Mouse (Mus musculus) heart, embryonic 11.5 days (tissue): ENCODE measurements around the gene Purb. TPM values are rescaled to one million over a fixed set of nuclear protein-coding genes. Genes with fewer than 3 reads are reported as not detected.
A peak's percentile ranks its signal among the peaks of the same experiment; 100 is the strongest.
"Not testable (repeated sequence)": the region's sequence is repeated elsewhere in the genome, so short reads cannot be mapped to it uniquely, and the experiment has no call there.

ENCODE experiments used
- ATAC-seq: fragments of 200-750 bp; cut with Nextera tagmentation; replicated peaks from 2 replicates; pipeline ENCODE4 v1.8.0; 2017; ENCODE audit warnings: moderate library complexity; ENCODE audit not compliant: insufficient number of reproducible peaks, low FRiP score, low TSS enrichment
- H3K27ac ChIP-seq: fragments of 300-500 bp; sonication (generic); 2 replicates; pipeline ENCODE4 v1.5.1; 2014; ENCODE audit warnings: mild to moderate bottlenecking, low read depth, low read length
- H3K27me3 ChIP-seq: fragments of 300-500 bp; sonication (generic); 2 replicates; pipeline ENCODE4 v1.6.1; 2014; ENCODE audit warnings: mild to moderate bottlenecking, low read length, mixed read lengths; ENCODE audit not compliant: control insufficient read depth, insufficient read depth
- H3K36me3 ChIP-seq: fragments of 300-500 bp; sonication (generic); 2 replicates; pipeline ENCODE4 v1.6.1; 2014; ENCODE audit warnings: mild to moderate bottlenecking, low read length, moderate library complexity, mixed read lengths; ENCODE audit not compliant: control insufficient read depth, insufficient read depth
- H3K4me1 ChIP-seq: fragments of 300-500 bp; sonication (generic); 2 replicates; pipeline ENCODE4 v1.6.1; 2014; ENCODE audit warnings: low read length; ENCODE audit not compliant: control insufficient read depth, insufficient read depth
- H3K4me2 ChIP-seq: fragments of 300-500 bp; sonication (generic); 2 replicates; pipeline ENCODE4 v1.6.1; 2014; ENCODE audit warnings: mild to moderate bottlenecking, moderate library complexity
- H3K4me3 ChIP-seq: fragments of 300-500 bp; sonication (generic); 2 replicates; pipeline ENCODE4 v1.5.1; 2014; ENCODE audit warnings: low read depth, low read length
- H3K9ac ChIP-seq: fragments of 300-500 bp; sonication (generic); 2 replicates; pipeline ENCODE4 v1.6.1; 2014; ENCODE audit warnings: mild to moderate bottlenecking, low read depth, low read length, moderate library complexity
- H3K9me3 ChIP-seq: fragments of 300-500 bp; sonication (generic); replicated peaks from 2 replicates; pipeline ENCODE4 v1.6.1; 2016; ENCODE audit warnings: low read length; ENCODE audit not compliant: control insufficient read depth
- WGBS: fragments of 180-500 bp; shearing (Covaris S2); extraction: QIAGEN DNeasy Blood & Tissue Kit; methylation state at CpG from one replicate; pipeline ENCODE4 v1.1.7; 2014; ENCODE audit not compliant: insufficient replicate concordance; 5-methylcytosine and 5-hydroxymethylcytosine counted together
- polyA plus RNA-seq: library from polyadenylated mRNA; unstranded; fragments of >200 nt; fragmentation: Nextera tagmentation; extraction: Ambion mirVana; gene quantifications from 2 replicates; pipeline ENCODE4 v1.2.1, GENCODE M21; 2014

The Purb gene
- polyA plus RNA-seq, 1 experiment from 2014 or later: 25.5 TPM

DNA sequence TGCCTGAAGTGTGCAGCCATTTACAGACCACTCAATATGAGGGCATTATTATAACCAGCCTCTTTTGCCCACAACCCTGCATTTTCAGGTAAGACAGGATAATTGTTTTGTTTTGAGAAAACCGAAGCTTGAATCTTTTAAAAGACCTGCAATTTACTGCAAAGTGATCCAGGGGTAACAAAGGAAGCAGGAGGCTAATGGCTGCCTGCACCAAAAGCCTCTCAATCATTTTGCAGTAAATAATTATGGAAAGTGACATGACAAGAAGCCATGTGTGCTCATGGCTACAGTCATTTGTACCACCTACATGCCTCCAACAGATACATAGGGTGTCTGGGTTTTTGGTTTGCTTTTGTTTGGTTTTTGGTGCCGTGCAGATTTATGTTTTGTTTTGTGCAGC lies 4.7 kb downstream of the Purb start:
- ATAC-seq: no peak
- Histone ChIP-seq H3K9me3 (no peaks in the 10 kb centered on the region), H3K9ac (peak overlapping the region; percentile 60), H3K27ac (peak overlapping the region; percentile 62), H3K4me1 (peaks cover 22% of the 10 kb centered on the region), H3K36me3 (peaks cover 7% of the 10 kb centered on the region; the same call in 1 of the 2 replicates), H3K4me3 (peak overlapping the region; percentile 56), H3K4me2 (peak overlapping the region; percentile 84), H3K27me3 (no peaks in the 10 kb centered on the region)
- 69% methylated on average over 2 of the region's 2 CpGs for WGBS

DNA sequence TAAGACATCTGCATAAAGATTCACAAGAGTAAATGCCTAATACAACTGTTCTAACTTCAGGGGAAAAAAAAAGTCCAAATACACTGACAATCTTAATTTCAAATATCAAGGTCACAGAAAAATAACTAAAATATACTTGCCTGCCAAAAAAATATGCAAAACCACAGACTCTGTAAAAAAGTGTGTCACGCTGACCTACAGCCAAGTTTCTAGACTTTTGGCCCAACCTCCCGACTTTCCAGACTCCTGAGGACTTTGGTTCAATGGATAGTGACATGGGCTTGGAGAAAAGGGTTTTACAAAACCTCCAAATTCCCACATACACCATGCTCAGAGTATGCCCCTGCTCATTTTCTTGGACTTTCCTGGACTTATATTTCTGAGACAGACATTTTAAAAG lies 7.2 kb downstream of the Purb start:
- 87% methylated on average over 2 of the region's 2 CpGs for WGBS
- Histone ChIP-seq H3K4me1 (peaks cover 14% of the 10 kb centered on the region), H3K27me3 (no peaks in the 10 kb centered on the region), H3K9ac (no peak overlapping the region), H3K4me3 (no peak overlapping the region), H3K36me3 (peaks cover 11% of the 10 kb centered on the region; the same call in 1 of the 2 replicates), H3K27ac (no peak overlapping the region), H3K9me3 (no peaks in the 10 kb centered on the region), H3K4me2 (no peak overlapping the region)
- ATAC-seq: no peak

DNA sequence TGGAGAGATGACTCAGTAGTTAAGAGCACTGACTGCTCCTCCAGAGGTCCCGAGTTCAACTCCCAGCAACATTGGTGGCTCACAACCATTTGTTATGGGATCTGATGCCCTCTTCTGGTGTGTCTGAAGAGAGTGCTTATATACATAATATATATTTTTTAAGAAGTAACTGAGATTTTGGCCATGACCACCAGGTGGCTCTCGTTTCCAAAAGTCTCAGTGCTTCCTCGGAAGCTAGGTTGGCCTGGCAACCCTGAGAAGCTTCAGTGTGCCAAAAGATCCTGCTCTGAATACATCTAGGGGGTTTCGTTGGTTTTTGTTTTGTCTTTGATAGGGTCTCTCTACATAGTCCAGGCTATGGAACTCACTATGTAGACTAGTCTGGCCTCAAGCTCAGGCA lies 10.6 kb downstream of the Purb start:
- Histone ChIP-seq H3K36me3 (peaks cover 11% of the 10 kb centered on the region; the same call in 1 of the 2 replicates), H3K4me1 (peaks cover 4% of the 10 kb centered on the region; the same call in 1 of the 2 replicates), H3K4me3 (no peak overlapping the region), H3K9me3 (no peaks in the 10 kb centered on the region), H3K4me2 (no peak overlapping the region), H3K9ac (no peak overlapping the region), H3K27me3 (no peaks in the 10 kb centered on the region), H3K27ac (no peak overlapping the region)
- ATAC-seq: no peak
- 24% methylated on average over 4 of the region's 4 CpGs for WGBS

DNA sequence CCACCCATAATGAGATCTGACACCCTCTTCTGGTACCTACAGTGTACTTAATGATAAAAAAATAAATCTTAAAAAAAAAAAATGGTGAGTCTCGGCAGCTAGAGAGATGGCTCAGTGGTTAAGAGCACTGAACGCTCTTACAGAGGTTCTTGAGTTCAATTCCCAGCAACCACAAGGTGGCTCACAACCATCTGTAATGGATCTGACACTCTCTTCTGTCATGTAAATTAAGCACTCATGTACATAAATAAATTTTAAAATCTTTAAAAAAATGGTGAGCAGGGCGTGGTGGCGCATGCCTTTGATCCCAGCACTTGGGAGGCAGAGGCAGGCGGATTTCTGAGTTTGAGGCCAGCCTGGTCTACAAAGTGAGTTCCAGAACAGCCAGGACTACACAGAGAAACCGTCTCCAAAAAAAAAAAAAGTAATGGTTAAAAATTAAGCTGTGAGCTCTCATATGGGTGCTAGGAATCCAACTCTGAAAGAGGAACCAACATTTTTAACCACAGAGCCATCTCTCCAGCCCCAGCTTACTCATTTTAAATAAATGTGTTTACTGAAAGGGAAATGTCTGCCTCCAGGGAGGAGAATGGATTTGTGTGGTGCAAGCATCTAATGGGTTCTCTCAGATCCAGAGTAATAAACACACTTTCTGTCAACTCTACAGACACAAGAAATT lies 12.4 kb downstream of the Purb start:
- 89% methylated on average over 6 of the region's 6 CpGs for WGBS
- Histone ChIP-seq H3K4me2 (no peak overlapping the region), H3K9me3 (no peaks in the 10 kb centered on the region), H3K27ac (no peak overlapping the region), H3K4me3 (no peak overlapping the region), H3K9ac (no peak overlapping the region), H3K4me1 (no peaks in the 10 kb centered on the region), H3K27me3 (no peaks in the 10 kb centered on the region), H3K36me3 (peaks cover 11% of the 10 kb centered on the region; the same call in 1 of the 2 replicates)
- no peak for ATAC-seq

DNA sequence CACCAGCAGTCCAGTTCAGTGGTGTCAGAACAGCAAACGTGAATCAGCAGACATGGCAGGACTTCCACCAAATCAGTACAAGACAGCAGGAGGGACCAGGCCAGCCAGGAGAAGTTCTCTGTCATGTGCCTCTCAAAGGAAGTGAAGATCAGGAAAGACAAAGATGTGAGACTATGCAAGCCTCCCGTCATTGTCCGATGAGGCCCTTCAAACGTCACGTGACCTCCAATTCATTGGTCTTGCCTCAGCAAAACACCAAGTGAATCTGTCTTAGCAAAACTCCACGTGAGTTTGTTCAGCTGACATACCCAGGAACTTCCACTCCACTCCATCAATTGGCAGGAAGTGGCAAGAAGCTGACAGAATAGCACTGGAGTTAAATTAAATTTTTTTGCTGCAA lies 19.6 kb downstream of the Purb start:
- Histone ChIP-seq H3K27ac (no peak overlapping the region), H3K36me3 (no peaks in the 10 kb centered on the region), H3K9ac (no peak overlapping the region), H3K4me3 (no peak overlapping the region), H3K4me1 (no peaks in the 10 kb centered on the region), H3K4me2 (no peak overlapping the region), H3K27me3 (no peaks in the 10 kb centered on the region), H3K9me3 (no peaks in the 10 kb centered on the region)
- ATAC-seq: no peak
- WGBS: 64% methylated on average over 6 of the region's 6 CpGs

DNA sequence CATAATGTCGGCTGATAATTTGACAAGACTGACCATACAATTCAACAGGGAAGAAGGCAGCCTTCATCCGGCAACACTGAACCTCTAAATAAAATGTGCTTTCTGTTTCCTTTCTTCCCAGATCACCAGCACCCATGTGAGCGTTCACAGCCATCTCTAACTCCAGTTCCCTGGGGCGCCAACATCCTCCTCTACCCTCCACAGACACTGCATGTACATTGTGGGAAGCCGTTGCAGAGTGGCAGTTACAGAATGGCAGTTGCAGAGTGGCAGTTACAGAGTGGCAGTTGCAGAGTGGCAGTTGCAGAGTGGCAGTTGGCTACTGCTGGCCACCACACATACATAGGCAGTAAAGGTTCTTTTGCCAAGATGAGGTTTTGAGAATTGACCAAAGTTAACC lies 27.6 kb downstream of the Purb start:
- not testable (repeated sequence) for H3K4me3 ChIP-seq, H3K27ac ChIP-seq

DNA sequence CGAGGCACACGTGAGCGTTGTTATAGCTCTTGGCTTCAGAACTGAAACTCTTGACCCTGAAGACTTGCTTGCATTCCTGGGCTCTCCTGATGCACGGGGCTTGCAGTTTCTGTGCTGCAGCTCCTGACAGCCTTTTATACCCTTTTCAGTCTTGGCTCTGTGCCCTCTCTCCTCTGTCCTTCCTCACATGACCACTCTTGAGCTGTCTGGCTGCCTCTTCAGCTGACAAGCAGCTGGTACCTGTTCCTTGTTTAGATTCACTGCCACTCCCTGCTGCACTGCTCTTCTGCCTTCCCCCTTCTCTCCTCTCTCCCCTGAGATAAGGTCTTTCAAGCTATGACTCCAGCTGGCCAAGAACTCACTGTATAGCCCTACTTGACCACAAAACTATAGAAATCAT lies 28.2 kb downstream of the Purb start:
- H3K36me3 ChIP-seq: no peaks in the 10 kb centered on the region
- no peak overlapping the region for H3K4me3 ChIP-seq
- H3K4me1 ChIP-seq: no peaks in the 10 kb centered on the region; the same call in 1 of the 2 replicates
- no peak overlapping the region for H3K4me2 ChIP-seq
- H3K27ac ChIP-seq: no peak overlapping the region
- no peak for ATAC-seq
- WGBS: 74% methylated on average over 4 of the region's 4 CpGs
- no peaks in the 10 kb centered on the region for H3K9me3 ChIP-seq
- H3K27me3 ChIP-seq: no peaks in the 10 kb centered on the region
- no peak overlapping the region for H3K9ac ChIP-seq

More for the DNA sequence above, 27.6 kb downstream of the Purb start:
- H3K27me3 ChIP-seq, H3K9me3 ChIP-seq, ATAC-seq, H3K4me2 ChIP-seq, H3K36me3 ChIP-seq, H3K9ac ChIP-seq, H3K4me1 ChIP-seq: not testable (repeated sequence)
- 91% methylated on average over 5 of the region's 5 CpGs for WGBS

DNA sequence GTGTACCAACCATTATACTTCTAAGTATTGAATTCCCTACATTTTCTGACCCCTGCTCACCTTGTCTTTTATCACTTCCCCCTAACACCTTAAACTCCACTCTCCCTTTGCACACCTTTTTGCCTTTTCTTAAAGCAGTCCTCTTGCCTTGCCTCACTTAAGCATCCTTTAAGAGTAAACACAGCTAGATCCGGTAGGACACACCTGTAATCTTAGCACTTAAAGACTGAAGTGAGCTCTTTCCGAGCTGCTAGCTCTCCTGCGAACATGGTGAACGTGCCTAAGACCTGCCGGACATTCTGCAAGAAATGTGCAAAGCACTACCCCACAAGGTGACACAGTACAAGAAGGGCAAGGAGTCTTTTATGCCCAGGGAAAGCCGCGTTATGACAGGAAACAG lies 29.8 kb downstream of the Purb start:
- Histone ChIP-seq H3K4me1 (no peaks in the 10 kb centered on the region; the same call in 1 of the 2 replicates), H3K4me2 (no peak overlapping the region), H3K27me3 (no peaks in the 10 kb centered on the region), H3K4me3 (no peak overlapping the region), H3K9ac (no peak overlapping the region), H3K27ac (no peak overlapping the region), H3K36me3 (no peaks in the 10 kb centered on the region), H3K9me3 (no peaks in the 10 kb centered on the region)
- ATAC-seq: no peak
- 87% methylated on average over 7 of the region's 7 CpGs for WGBS

DNA sequence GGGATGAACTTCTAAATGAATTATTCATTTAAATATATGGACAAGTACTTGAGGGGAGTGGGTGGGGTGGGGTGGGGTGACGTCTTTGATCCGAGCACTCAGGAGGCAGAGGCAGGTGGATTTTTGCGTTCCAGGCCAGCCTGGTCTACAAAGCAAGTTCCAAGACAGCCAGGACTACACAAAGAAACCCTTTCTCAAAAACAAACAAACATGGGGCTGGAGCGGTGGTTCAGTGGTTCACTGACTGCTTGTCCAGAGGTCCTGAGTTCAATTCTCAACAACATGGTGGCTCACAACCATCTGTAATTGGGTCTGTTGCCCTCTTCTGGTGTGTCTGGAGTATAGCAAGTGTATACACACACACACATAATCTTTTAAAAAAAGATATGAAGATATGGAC lies 30.3 kb downstream of the Purb start:
- Histone ChIP-seq H3K4me3 (no peak overlapping the region), H3K4me2 (no peak overlapping the region), H3K36me3 (no peaks in the 10 kb centered on the region), H3K9me3 (no peaks in the 10 kb centered on the region), H3K9ac (no peak overlapping the region), H3K4me1 (no peaks in the 10 kb centered on the region; the same call in 1 of the 2 replicates), H3K27me3 (no peaks in the 10 kb centered on the region), H3K27ac (no peak overlapping the region)
- 74% methylated on average over 4 of the region's 4 CpGs for WGBS
- ATAC-seq: no peak
